Mouse (Mus musculus): Measurements from ENCODE around the gene Mtap. TPM values are rescaled to one million over a fixed set of nuclear protein-coding genes. Genes with fewer than 3 reads are reported as not detected.

The Mtap gene
- polyA plus RNA-seq, 1 experiment from 2014 or later, result 26.9 TPM

- H3K27me3 ChIP-seq, result no peaks in the 10 kb centered on the region
- no peaks in the 10 kb centered on the region for H3K4me1 ChIP-seq (replicated peaks)
- no peak for ATAC-seq (ENCODE audit: low FRiP score, low read depth)
- no peak overlapping the region for H3K4me2 ChIP-seq
- no peaks in the 10 kb centered on the region for H3K9me3 ChIP-seq
- H3K27ac ChIP-seq (replicated peaks), result no peak overlapping the region
- H3K4me3 ChIP-seq, result no peak overlapping the region
- no peaks in the 10 kb centered on the region for H3K36me3 ChIP-seq
- no peak overlapping the region for H3K9ac ChIP-seq
These were observed 17.0 kb upstream of the Mtap start for GRCm38 (mm10) chr4:89119900-89120299.

GRCm38 (mm10) chr4:89120353-89120752 is 16.6 kb upstream of the Mtap start:
- Histone ChIP-seq H3K9ac (no peak overlapping the region), H3K4me3 (no peak overlapping the region), H3K9me3 (no peaks in the 10 kb centered on the region), H3K4me1 (replicated peaks) (no peaks in the 10 kb centered on the region), H3K4me2 (no peak overlapping the region), H3K36me3 (no peaks in the 10 kb centered on the region), H3K27me3 (no peaks in the 10 kb centered on the region), H3K27ac (replicated peaks) (no peak overlapping the region)
- 94% methylated on average over 5 of the region's 5 CpGs for WGBS
- no peak for ATAC-seq (ENCODE audit: low FRiP score, low read depth)

- H3K9ac ChIP-seq, result no peak overlapping the region
- no peak for ATAC-seq (ENCODE audit: low FRiP score, low read depth)
- no peaks in the 10 kb centered on the region for H3K9me3 ChIP-seq
- no peak overlapping the region for H3K4me3 ChIP-seq
- H3K27ac ChIP-seq (replicated peaks), result no peak overlapping the region
- WGBS, result 82% methylated on average over 16 of the region's 16 CpGs
- H3K36me3 ChIP-seq, result no peaks in the 10 kb centered on the region
- no peak overlapping the region for H3K4me2 ChIP-seq
- H3K27me3 ChIP-seq, result no peaks in the 10 kb centered on the region
- no peaks in the 10 kb centered on the region for H3K4me1 ChIP-seq (replicated peaks)
These were observed 13.3 kb upstream of the Mtap start for GRCm38 (mm10) chr4:89123446-89124243.

GRCm38 (mm10) chr4:89127674-89128073 is 9.2 kb upstream of the Mtap start:
- WGBS, result 67% methylated on average over 5 of the region's 5 CpGs
- H3K4me3 ChIP-seq, result no peak overlapping the region
- no peaks in the 10 kb centered on the region for H3K27me3 ChIP-seq
- no peaks in the 10 kb centered on the region for H3K4me1 ChIP-seq (replicated peaks)
- H3K27ac ChIP-seq (replicated peaks), result no peak overlapping the region
- no peaks in the 10 kb centered on the region for H3K36me3 ChIP-seq
- H3K9ac ChIP-seq, result no peak overlapping the region
- H3K9me3 ChIP-seq, result no peaks in the 10 kb centered on the region
- ATAC-seq (ENCODE audit: low FRiP score, low read depth), result no peak
- H3K4me2 ChIP-seq, result no peak overlapping the region

GRCm38 (mm10) chr4:89128080-89128936 is 8.6 kb upstream of the Mtap start:
- Histone ChIP-seq H3K9ac (no peak overlapping the region), H3K27me3 (no peaks in the 10 kb centered on the region), H3K4me2 (no peak overlapping the region), H3K36me3 (no peaks in the 10 kb centered on the region), H3K4me1 (replicated peaks) (no peaks in the 10 kb centered on the region), H3K9me3 (no peaks in the 10 kb centered on the region), H3K27ac (replicated peaks) (no peak overlapping the region), H3K4me3 (no peak overlapping the region)
- no peak for ATAC-seq (ENCODE audit: low FRiP score, low read depth)
- WGBS, result 31% methylated on average over 20 of the region's 20 CpGs

- WGBS, result 72% methylated on average over 5 of the region's 5 CpGs
- Histone ChIP-seq H3K27me3 (no peaks in the 10 kb centered on the region), H3K4me1 (replicated peaks) (no peaks in the 10 kb centered on the region), H3K4me2 (no peak overlapping the region), H3K9me3 (no peaks in the 10 kb centered on the region), H3K27ac (replicated peaks) (no peak overlapping the region), H3K9ac (no peak overlapping the region), H3K4me3 (no peak overlapping the region), H3K36me3 (no peaks in the 10 kb centered on the region)
- no peak for ATAC-seq (ENCODE audit: low FRiP score, low read depth)
These were observed 8.0 kb upstream of the Mtap start for GRCm38 (mm10) chr4:89128937-89129277.

GRCm38 (mm10) chr4:89129311-89129913 is 7.5 kb upstream of the Mtap start:
- Histone ChIP-seq H3K27ac (replicated peaks) (no peak overlapping the region), H3K4me2 (peak overlapping the region; percentile 38), H3K9ac (no peak overlapping the region), H3K36me3 (no peaks in the 10 kb centered on the region), H3K4me1 (replicated peaks) (no peaks in the 10 kb centered on the region), H3K9me3 (no peaks in the 10 kb centered on the region), H3K27me3 (no peaks in the 10 kb centered on the region), H3K4me3 (no peak overlapping the region)
- 7% methylated on average over 5 of the region's 5 CpGs for WGBS
- ATAC-seq (ENCODE audit: low FRiP score, low read depth), result peak; percentile 77

- WGBS, result 79% methylated on average over 3 of the region's 3 CpGs
- Histone ChIP-seq H3K36me3 (no peaks in the 10 kb centered on the region), H3K4me3 (no peak overlapping the region), H3K9me3 (no peaks in the 10 kb centered on the region), H3K27me3 (no peaks in the 10 kb centered on the region), H3K27ac (replicated peaks) (no peak overlapping the region), H3K4me2 (no peak overlapping the region), H3K4me1 (replicated peaks) (peaks cover 5% of the 10 kb centered on the region; the same call in 1 of the 2 replicates), H3K9ac (no peak overlapping the region)
- no peak for ATAC-seq (ENCODE audit: low FRiP score, low read depth)
These were observed 5.1 kb upstream of the Mtap start for GRCm38 (mm10) chr4:89131795-89132194.

GRCm38 (mm10) chr4:89136356-89136755 is 566 bp upstream of the Mtap start:
- no peaks in the 10 kb centered on the region for H3K36me3 ChIP-seq
- peak overlapping the region; percentile 79; the same call in 1 of the 2 replicates for H3K9ac ChIP-seq
- no peaks in the 10 kb centered on the region for H3K9me3 ChIP-seq
- H3K4me2 ChIP-seq, result peak overlapping the region; percentile 83
- H3K27ac ChIP-seq (replicated peaks), result no peak overlapping the region
- WGBS, result 24% methylated on average over 3 of the region's 3 CpGs
- H3K27me3 ChIP-seq, result no peaks in the 10 kb centered on the region
- H3K4me3 ChIP-seq, result peak overlapping the region; percentile 82; the same call in 1 of the 2 replicates
- ATAC-seq (ENCODE audit: low FRiP score, low read depth), result no peak
- peaks cover 20% of the 10 kb centered on the region for H3K4me1 ChIP-seq (replicated peaks)

GRCm38 (mm10) chr4:89137542-89138360 is 829 bp downstream of the Mtap start:
- Histone ChIP-seq H3K27me3 (no peaks in the 10 kb centered on the region), H3K4me1 (replicated peaks) (peaks cover 20% of the 10 kb centered on the region), H3K4me3 (peak overlapping the region; percentile 82), H3K27ac (replicated peaks) (peak overlapping the region; percentile 82), H3K9me3 (no peaks in the 10 kb centered on the region), H3K4me2 (peak overlapping the region; percentile 83), H3K9ac (peak overlapping the region; percentile 79), H3K36me3 (no peaks in the 10 kb centered on the region)
- under 1% methylated on average over 29 of the region's 36 CpGs for WGBS
- ATAC-seq (ENCODE audit: low FRiP score, low read depth), result peak; percentile 86

GRCm38 (mm10) chr4:89138361-89138651 is 1.4 kb downstream of the Mtap start:
- H3K36me3 ChIP-seq, result no peaks in the 10 kb centered on the region
- H3K27me3 ChIP-seq, result no peaks in the 10 kb centered on the region
- 8% methylated on average over 4 of the region's 4 CpGs for WGBS
- no peak overlapping the region for H3K27ac ChIP-seq (replicated peaks)
- peak overlapping the region; percentile 82 for H3K4me3 ChIP-seq
- H3K9me3 ChIP-seq, result no peaks in the 10 kb centered on the region
- H3K4me2 ChIP-seq, result peak overlapping the region; percentile 83
- ATAC-seq (ENCODE audit: low FRiP score, low read depth), result no peak
- peaks cover 20% of the 10 kb centered on the region for H3K4me1 ChIP-seq (replicated peaks)
- peak overlapping the region; percentile 79; the same call in 1 of the 2 replicates for H3K9ac ChIP-seq
